Mouse (Mus musculus) stomach, postnatal 0 days (tissue): ENCODE measurements around the gene Pgls. TPM values are rescaled to one million over a fixed set of nuclear protein-coding genes. Genes with fewer than 3 reads are reported as not detected.

ENCODE experiments used
- ATAC-seq: fragments of 200-750 bp; cut with Nextera tagmentation; 2 replicates; pipeline ENCODE4 v1.8.0; 2017; ENCODE audit not compliant: low FRiP score, low TSS enrichment
- DNase-seq: peaks from one replicate; pipeline ENCODE4 v3.0.0-alpha.2; 2016; ENCODE audit warnings: low spot score
- H3K27ac ChIP-seq: fragments of 300-500 bp; sonication (generic); replicated peaks from 2 replicates; pipeline ENCODE4 v1.5.1; 2014; ENCODE audit warnings: mild to moderate bottlenecking, control low read depth
- H3K27me3 ChIP-seq: fragments of 300-500 bp; sonication (generic); 2 replicates; pipeline ENCODE4 v1.6.1; 2014; ENCODE audit warnings: low read length; ENCODE audit not compliant: control insufficient read depth, insufficient read depth
- H3K36me3 ChIP-seq: fragments of 300-500 bp; sonication (generic); 2 replicates; pipeline ENCODE4 v1.6.1; 2014; ENCODE audit warnings: low read length, mixed read lengths; ENCODE audit not compliant: control insufficient read depth, insufficient read depth
- H3K4me1 ChIP-seq: fragments of 300-500 bp; sonication (generic); replicated peaks from 2 replicates; pipeline ENCODE4 v1.6.1; 2014; ENCODE audit warnings: antibody characterized with exemption; ENCODE audit not compliant: control insufficient read depth, insufficient read depth
- H3K4me2 ChIP-seq: fragments of 300-500 bp; sonication (generic); replicated peaks from 2 replicates; pipeline ENCODE4 v1.6.1; 2014; ENCODE audit warnings: low read depth, mild to moderate bottlenecking, control low read depth, moderate library complexity
- H3K4me3 ChIP-seq: fragments of 300-500 bp; sonication (generic); 2 replicates; pipeline ENCODE4 v1.5.1; 2014; ENCODE audit warnings: low read depth, low read length, control low read depth
- H3K9ac ChIP-seq: fragments of 300-500 bp; sonication (generic); 2 replicates; pipeline ENCODE4 v1.6.1; 2014; ENCODE audit warnings: mild to moderate bottlenecking, low read length, control low read depth, mixed read lengths
- H3K9me3 ChIP-seq: fragments of 300-500 bp; sonication (generic); 2 replicates; pipeline ENCODE4 v1.6.1; 2016; ENCODE audit warnings: low read length; ENCODE audit not compliant: control insufficient read depth
- CTCF ChIP-seq: IDR thresholded peaks from 2 replicates; pipeline ENCODE4 v1.5.1; 2016; ENCODE audit warnings: antibody characterized with exemption, low read depth, mild to moderate bottlenecking, moderate library complexity
- EP300 ChIP-seq: optimal IDR thresholded peaks from 2 replicates; pipeline ENCODE3; 2016; ENCODE audit warnings: antibody characterized with exemption
- WGBS: fragments of 180-500 bp; shearing (Covaris S2); extraction: QIAGEN DNeasy Blood & Tissue Kit; methylation state at CpG from one replicate; pipeline ENCODE4 v1.1.7; 2014; 5-methylcytosine and 5-hydroxymethylcytosine counted together
- polyA plus RNA-seq: library from polyadenylated mRNA; unstranded; fragments of >200 nt; fragmentation: Nextera tagmentation; extraction: Ambion mirVana; gene quantifications from 2 replicates; pipeline ENCODE4 v1.2.1, GENCODE M21; 2015

The Pgls gene
- polyA plus RNA-seq, 1 experiment from 2014 or later = 221 TPM

DNA sequence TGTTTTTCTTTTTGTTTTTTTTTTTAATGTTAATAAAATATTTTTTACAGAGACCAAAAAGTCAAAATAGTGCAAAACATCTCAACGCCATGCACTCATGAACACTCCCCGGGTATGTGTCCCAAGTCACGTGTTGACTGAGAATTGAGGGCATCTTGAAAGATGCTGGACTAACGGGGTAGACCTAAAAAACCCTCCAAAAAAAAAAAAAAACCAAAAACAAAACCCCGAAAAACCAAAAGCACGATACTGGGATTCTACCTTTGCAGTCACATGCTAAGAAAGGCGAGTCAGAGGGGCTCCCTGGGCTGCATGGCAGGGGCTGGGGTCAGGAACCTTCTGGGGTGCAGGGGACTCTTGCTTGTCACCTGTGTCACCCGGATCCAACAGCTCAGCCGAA lies 34.8 kb downstream of the Pgls start:
- 79% methylated on average over 9 of the region's 9 CpGs for WGBS
- TF ChIP-seq CTCF (no peak), EP300 (no peak)

DNA sequence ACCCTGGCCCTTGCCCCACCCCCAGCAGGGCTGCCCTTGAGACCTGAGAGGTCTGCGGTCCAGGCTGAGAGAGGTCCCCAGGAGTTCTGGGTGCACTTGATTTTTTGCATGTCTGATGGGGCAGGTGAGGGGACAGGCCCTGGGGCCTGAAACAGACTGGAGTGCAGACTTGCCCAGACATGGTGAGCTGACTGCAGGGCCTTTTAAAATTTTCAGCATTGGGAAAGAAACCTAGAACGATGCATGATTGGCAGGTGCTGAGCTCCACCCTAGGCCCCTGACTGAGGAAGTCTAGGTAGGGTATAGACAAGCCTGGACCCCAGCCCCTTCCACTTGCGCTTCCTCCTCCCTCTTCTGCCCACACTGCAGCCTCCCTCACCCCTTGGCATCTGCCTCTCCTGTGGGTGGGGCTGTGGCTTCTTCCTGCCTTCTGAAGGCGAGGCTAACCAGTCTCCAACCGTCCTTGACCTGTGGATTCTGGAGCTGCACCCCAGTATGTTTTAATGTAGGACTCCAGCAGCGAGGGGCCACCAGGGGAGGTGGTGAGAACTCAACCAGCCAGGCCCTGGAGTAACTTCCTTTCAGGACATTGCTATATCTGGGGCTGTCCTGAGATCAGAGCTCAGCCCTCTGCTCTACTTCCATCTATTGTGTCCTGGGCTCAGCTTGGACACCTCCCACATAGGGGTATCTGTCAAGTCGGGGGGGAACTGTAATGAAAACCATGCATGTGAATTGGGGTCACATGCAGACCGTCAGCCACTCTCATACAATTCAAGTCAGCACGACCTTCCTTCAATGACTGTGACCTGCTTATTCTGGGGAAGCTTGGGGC lies 35.5 kb downstream of the Pgls start:
- peaks cover 10% of the 10 kb centered on the region for H3K36me3 ChIP-seq
- H3K4me3 ChIP-seq = no peak overlapping the region
- H3K27me3 ChIP-seq = no peaks in the 10 kb centered on the region
- WGBS = 34% methylated on average over 9 of the region's 9 CpGs
- 0 out of 2 replicates have a peak overlapping the region, but pooled peaks have one; percentile 35 for H3K27ac ChIP-seq
- peaks cover 8% of the 10 kb centered on the region; the same call in 1 of the 2 replicates for H3K4me1 ChIP-seq
- H3K4me2 ChIP-seq = no peak overlapping the region
- TF ChIP-seq CTCF (no peak), EP300 (no peak)
- ATAC-seq (no peak), DNase-seq (no peak)
- no peak overlapping the region for H3K9ac ChIP-seq
- H3K9me3 ChIP-seq = peaks cover 6% of the 10 kb centered on the region; the same call in 1 of the 2 replicates

More for the DNA sequence above, 34.8 kb downstream of the Pgls start:
- H3K27me3 ChIP-seq = no peaks in the 10 kb centered on the region
- peaks cover 7% of the 10 kb centered on the region; the same call in 1 of the 2 replicates for H3K9me3 ChIP-seq
- H3K4me1 ChIP-seq = peaks cover 8% of the 10 kb centered on the region; the same call in 1 of the 2 replicates
- DNase-seq (no peak), ATAC-seq (no peak)
- 0 out of 2 replicates have a peak overlapping the region, but pooled peaks have one; percentile 35 for H3K27ac ChIP-seq
- no peak overlapping the region for H3K4me2 ChIP-seq
- peaks cover 18% of the 10 kb centered on the region for H3K36me3 ChIP-seq
- H3K4me3 ChIP-seq = no peak overlapping the region
- H3K9ac ChIP-seq = no peak overlapping the region

DNA sequence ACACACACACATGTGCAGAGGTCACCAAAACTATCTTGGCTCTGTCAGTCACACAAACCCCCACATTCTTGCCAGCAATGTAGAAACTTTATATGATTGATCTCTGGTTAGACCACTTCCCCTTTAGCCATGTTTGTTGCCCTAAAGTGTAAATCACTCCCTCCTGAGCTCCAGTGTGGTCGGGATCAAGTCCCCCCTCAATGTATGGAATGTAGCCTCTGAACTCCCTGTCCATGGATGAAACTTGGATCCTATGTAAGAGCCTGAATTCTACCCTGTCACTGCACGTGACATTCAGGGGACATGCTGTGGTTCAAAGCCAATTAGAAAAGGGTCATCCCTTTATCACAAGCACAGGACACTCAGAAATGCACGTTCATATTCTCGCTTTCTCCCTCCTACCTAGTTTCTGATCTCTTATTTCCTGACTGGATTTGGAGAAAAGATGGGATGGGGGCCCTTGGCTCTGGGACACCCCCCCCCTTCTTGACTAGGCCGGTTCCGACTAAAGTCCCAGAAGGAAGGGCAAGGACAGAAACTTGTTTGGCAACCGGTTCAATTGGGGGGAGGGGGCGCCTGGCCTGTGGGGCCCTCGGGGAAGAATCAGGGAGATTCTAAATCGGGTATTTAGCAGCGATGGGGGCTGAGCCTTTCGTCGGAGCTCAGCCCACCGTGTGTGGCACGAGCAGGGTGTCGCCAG lies 36.6 kb downstream of the Pgls start:
- DNase-seq (no peak), ATAC-seq (no peak)
- WGBS = 7% methylated on average over 16 of the region's 16 CpGs
- peak overlapping the region; percentile 53 for H3K4me3 ChIP-seq
- no peaks in the 10 kb centered on the region; the same call in 1 of the 2 replicates for H3K9me3 ChIP-seq
- no peak for TF ChIP-seq EP300
- no peak for TF ChIP-seq CTCF
- peak overlapping the region; percentile 65 for H3K27ac ChIP-seq
- peak overlapping the region; percentile 95 for H3K4me2 ChIP-seq
- no peaks in the 10 kb centered on the region for H3K27me3 ChIP-seq
- peaks cover 8% of the 10 kb centered on the region; the same call in 1 of the 2 replicates for H3K4me1 ChIP-seq
- H3K36me3 ChIP-seq = no peaks in the 10 kb centered on the region; the same call in 1 of the 2 replicates
- H3K9ac ChIP-seq = peak overlapping the region; percentile 75

DNA sequence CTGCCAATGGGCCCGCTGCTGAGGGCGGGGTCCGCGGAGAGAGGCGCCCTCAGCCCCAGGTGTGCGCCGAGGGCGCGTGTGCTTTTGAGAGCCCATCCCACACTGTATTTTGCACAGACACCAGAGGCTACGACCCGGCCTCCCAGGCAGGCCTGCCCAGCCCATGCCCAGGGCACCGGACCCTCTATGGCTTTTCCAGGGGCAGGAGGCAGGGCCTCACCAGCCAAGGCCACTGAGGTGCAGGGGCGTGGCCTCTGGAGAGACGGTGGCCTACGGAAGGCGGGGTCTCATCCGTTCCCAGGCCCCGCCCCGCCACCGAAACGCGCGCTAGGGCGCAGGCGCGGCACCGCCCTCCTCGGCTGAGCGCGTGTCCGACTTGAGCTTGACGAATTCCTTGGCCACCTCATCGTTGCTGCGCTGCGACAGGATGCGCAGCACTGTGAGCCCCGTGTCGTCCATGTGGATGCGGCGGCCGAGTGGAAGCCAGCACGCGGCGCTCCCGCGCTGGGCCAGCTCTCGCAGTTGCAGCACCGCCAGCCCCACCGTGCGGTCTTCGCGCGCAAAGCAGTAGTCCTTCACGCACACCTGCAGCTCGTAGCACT lies 37.2 kb downstream of the Pgls start:
- no peak for TF ChIP-seq EP300
- TF ChIP-seq CTCF = peak; percentile 67
- DNase-seq (peak; percentile 93), ATAC-seq (peak; percentile 84)
- Histone ChIP-seq H3K4me2 (peak overlapping the region; percentile 95), H3K9ac (peak overlapping the region; percentile 75), H3K4me3 (peak overlapping the region; percentile 53), H3K36me3 (no peaks in the 10 kb centered on the region), H3K4me1 (peaks cover 8% of the 10 kb centered on the region; the same call in 1 of the 2 replicates), H3K9me3 (no peaks in the 10 kb centered on the region; the same call in 1 of the 2 replicates), H3K27me3 (no peaks in the 10 kb centered on the region), H3K27ac (peak overlapping the region; percentile 65)
- under 1% methylated on average over 47 of the region's 55 CpGs for WGBS

DNA sequence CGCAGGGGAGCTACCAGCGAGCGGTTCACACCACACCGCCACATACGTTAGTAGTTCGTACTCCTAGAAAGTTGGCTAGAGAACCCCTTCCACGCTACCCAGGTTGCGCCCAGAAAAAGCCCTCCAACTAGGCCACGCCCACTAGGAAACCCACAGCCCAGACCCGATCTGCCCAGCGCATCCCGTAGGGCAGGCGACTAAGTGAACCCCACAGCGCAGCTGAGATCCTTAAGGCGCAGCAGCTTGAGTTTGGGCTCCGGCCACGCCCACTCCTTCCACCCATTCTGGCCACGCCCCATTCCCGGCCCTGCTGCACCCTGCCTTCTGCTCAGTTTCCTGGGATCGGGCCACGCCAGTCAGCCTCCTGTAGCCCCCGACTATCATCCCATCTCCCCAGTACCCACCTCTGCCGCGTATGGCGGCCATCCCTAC lies 37.8 kb downstream of the Pgls start:
- Histone ChIP-seq H3K9ac (0 out of 2 replicates have a peak overlapping the region, but pooled peaks have one; percentile 31), H3K9me3 (no peaks in the 10 kb centered on the region; the same call in 1 of the 2 replicates), H3K27ac (peak overlapping the region; percentile 45; the same call in 1 of the 2 replicates)

More for the DNA sequence above, 37.8 kb downstream of the Pgls start:
- peak overlapping the region; percentile 95 for H3K4me2 ChIP-seq
- no peaks in the 10 kb centered on the region for H3K27me3 ChIP-seq
- H3K4me3 ChIP-seq = peak overlapping the region; percentile 53
- DNase-seq (peak; percentile 57), ATAC-seq (peak; percentile 32)
- TF ChIP-seq EP300 (no peak), CTCF (no peak)
- H3K36me3 ChIP-seq = no peaks in the 10 kb centered on the region
- 5% methylated on average over 21 of the region's 25 CpGs for WGBS
- H3K4me1 ChIP-seq = peaks cover 8% of the 10 kb centered on the region; the same call in 1 of the 2 replicates
